Mouse (Mus musculus): Measurements from ENCODE around the gene Cer1. TPM values are rescaled to one million over a fixed set of nuclear protein-coding genes. Genes with fewer than 3 reads are reported as not detected.

The Cer1 gene
- polyA plus RNA-seq, 1 experiment from 2014 or later, result not detected

DNA sequence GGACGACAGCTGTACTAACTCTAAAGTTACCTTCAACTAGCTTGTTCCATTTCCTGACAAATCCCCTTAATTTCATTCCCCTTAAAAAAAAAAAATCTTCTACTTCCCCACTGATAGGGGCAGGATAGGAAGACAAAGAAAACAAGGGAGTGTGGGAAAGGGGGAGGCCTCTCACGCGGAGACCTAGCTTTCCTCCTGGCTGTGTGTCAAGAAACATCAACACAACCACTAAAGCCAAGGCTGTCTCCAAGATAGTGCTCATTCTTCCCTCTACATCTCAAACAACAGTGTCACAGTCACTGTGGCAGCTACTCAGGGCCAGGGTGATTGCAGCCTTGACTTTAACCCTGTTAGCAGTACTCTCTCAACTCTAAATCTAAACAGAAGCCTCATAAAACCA is 24.4 kb downstream of the Cer1 start:
- Histone ChIP-seq H3K4me3 (ENCODE audit: low read depth, low read length) (no peak overlapping the region), H3K9me3 (ENCODE audit: low read length) (no peaks in the 10 kb centered on the region), H3K4me2 (replicated peaks; ENCODE audit: low read depth, low read length) (no peak overlapping the region), H3K4me1 (ENCODE audit: insufficient read depth, low read depth, low read length) (no peaks in the 10 kb centered on the region), H3K27ac (ENCODE audit: low read length) (no peak overlapping the region), H3K27me3 (replicated peaks; ENCODE audit: insufficient read depth, low read length) (no peaks in the 10 kb centered on the region), H3K9ac (replicated peaks; ENCODE audit: low read depth) (no peak overlapping the region), H3K36me3 (ENCODE audit: insufficient read depth, low read length) (no peaks in the 10 kb centered on the region)
- no peak for TF ChIP-seq CTCF (IDR thresholded peaks at IDR 0.05)
- no peak for TF ChIP-seq EP300 (IDR thresholded peaks at IDR 0.05)
- no peak for ATAC-seq
- WGBS, result 43% methylated on average over 3 of the region's 3 CpGs
- no peak for DNase-seq (ENCODE audit: low spot score)

- Histone ChIP-seq H3K4me2 (replicated peaks; ENCODE audit: low read depth, low read length) (peak within 1 kb of the TSS; percentile 80), H3K27me3 (replicated peaks; ENCODE audit: insufficient read depth, low read length) (no peaks in the 10 kb centered on the region), H3K9ac (replicated peaks; ENCODE audit: low read depth) (peak within 1 kb of the TSS; percentile 73), H3K4me1 (ENCODE audit: insufficient read depth, low read depth, low read length) (no peaks in the 10 kb centered on the region), H3K36me3 (ENCODE audit: insufficient read depth, low read length) (no peaks in the 10 kb centered on the region), H3K4me3 (ENCODE audit: low read depth, low read length) (peak within 1 kb of the TSS; percentile 77), H3K27ac (ENCODE audit: low read length) (peak within 1 kb of the TSS; percentile 73), H3K9me3 (ENCODE audit: low read length) (no peaks in the 10 kb centered on the region)
- TF ChIP-seq CTCF (IDR thresholded peaks at IDR 0.05), result no peak
- TF ChIP-seq EP300 (IDR thresholded peaks at IDR 0.05), result no peak
- 1% methylated on average over 55 of the region's 82 CpGs for WGBS
- DNase-seq (ENCODE audit: low spot score) (peak; percentile 80), ATAC-seq (peak; percentile 94)
Measured at GRCm38 (mm10) chr4:82859131-82860125, 25.5 kb downstream of the Cer1 start, which contains the start of gene Zdhhc21. Zdhhc21 (minus strand) TSS chr4:82859958.

- H3K4me3 ChIP-seq (ENCODE audit: low read depth, low read length), result peak overlapping the region; percentile 77
- H3K27me3 ChIP-seq (replicated peaks; ENCODE audit: insufficient read depth, low read length), result no peaks in the 10 kb centered on the region
- no peaks in the 10 kb centered on the region for H3K9me3 ChIP-seq (ENCODE audit: low read length)
- peak overlapping the region; percentile 80 for H3K4me2 ChIP-seq (replicated peaks; ENCODE audit: low read depth, low read length)
- no peak for DNase-seq (ENCODE audit: low spot score)
- no peaks in the 10 kb centered on the region for H3K36me3 ChIP-seq (ENCODE audit: insufficient read depth, low read length)
- no peaks in the 10 kb centered on the region for H3K4me1 ChIP-seq (ENCODE audit: insufficient read depth, low read depth, low read length)
- TF ChIP-seq CTCF (IDR thresholded peaks at IDR 0.05), result no peak
- no peak for TF ChIP-seq EP300 (IDR thresholded peaks at IDR 0.05)
- 29% methylated on average over 4 of the region's 4 CpGs for WGBS
- H3K27ac ChIP-seq (ENCODE audit: low read length), result no peak overlapping the region
- ATAC-seq, result no peak
- H3K9ac ChIP-seq (replicated peaks; ENCODE audit: low read depth), result peak overlapping the region; percentile 73; the same call in 1 of the 2 replicates
Measured at GRCm38 (mm10) chr4:82858431-82859010, 26.4 kb downstream of the Cer1 start.

- Histone ChIP-seq H3K36me3 (ENCODE audit: insufficient read depth, low read length) (no peaks in the 10 kb centered on the region), H3K4me3 (ENCODE audit: low read depth, low read length) (no peak overlapping the region), H3K9ac (replicated peaks; ENCODE audit: low read depth) (no peak overlapping the region), H3K27me3 (replicated peaks; ENCODE audit: insufficient read depth, low read length) (no peaks in the 10 kb centered on the region), H3K9me3 (ENCODE audit: low read length) (no peaks in the 10 kb centered on the region), H3K4me2 (replicated peaks; ENCODE audit: low read depth, low read length) (no peak overlapping the region), H3K4me1 (ENCODE audit: insufficient read depth, low read depth, low read length) (no peaks in the 10 kb centered on the region), H3K27ac (ENCODE audit: low read length) (no peak overlapping the region)
- TF ChIP-seq EP300 (IDR thresholded peaks at IDR 0.05) (no peak), CTCF (IDR thresholded peaks at IDR 0.05) (no peak)
- DNase-seq (ENCODE audit: low spot score) (no peak), ATAC-seq (no peak)
- WGBS, result 77% methylated on average over 3 of the region's 3 CpGs
Measured at GRCm38 (mm10) chr4:82856986-82857385, 28.0 kb downstream of the Cer1 start.

GRCm38 (mm10) chr4:82853809-82854208 is 31.1 kb downstream of the Cer1 start:
- Histone ChIP-seq H3K9me3 (ENCODE audit: low read length) (no peaks in the 10 kb centered on the region), H3K27ac (ENCODE audit: low read length) (no peak overlapping the region), H3K4me1 (ENCODE audit: insufficient read depth, low read depth, low read length) (no peaks in the 10 kb centered on the region), H3K4me2 (replicated peaks; ENCODE audit: low read depth, low read length) (no peak overlapping the region), H3K27me3 (replicated peaks; ENCODE audit: insufficient read depth, low read length) (no peaks in the 10 kb centered on the region), H3K9ac (replicated peaks; ENCODE audit: low read depth) (no peak overlapping the region), H3K36me3 (ENCODE audit: insufficient read depth, low read length) (no peaks in the 10 kb centered on the region), H3K4me3 (ENCODE audit: low read depth, low read length) (no peak overlapping the region)
- TF ChIP-seq CTCF (IDR thresholded peaks at IDR 0.05) (no peak), EP300 (IDR thresholded peaks at IDR 0.05) (no peak)
- no peak for ATAC-seq
- no peak for DNase-seq (ENCODE audit: low spot score)
- 56% methylated on average over 2 of the region's 2 CpGs for WGBS

GRCm38 (mm10) chr4:82848552-82849234 is 36.3 kb downstream of the Cer1 start:
- no peak overlapping the region for H3K9ac ChIP-seq (replicated peaks; ENCODE audit: low read depth)
- ATAC-seq, result no peak
- TF ChIP-seq EP300 (IDR thresholded peaks at IDR 0.05) (no peak), CTCF (IDR thresholded peaks at IDR 0.05) (no peak)
- no peak overlapping the region for H3K27ac ChIP-seq (ENCODE audit: low read length)
- no peaks in the 10 kb centered on the region for H3K27me3 ChIP-seq (replicated peaks; ENCODE audit: insufficient read depth, low read length)
- DNase-seq (ENCODE audit: low spot score), result no peak
- peaks cover 3% of the 10 kb centered on the region; the same call in 1 of the 2 replicates for H3K36me3 ChIP-seq (ENCODE audit: insufficient read depth, low read length)
- no peaks in the 10 kb centered on the region for H3K4me1 ChIP-seq (ENCODE audit: insufficient read depth, low read depth, low read length)
- 58% methylated on average over 5 of the region's 5 CpGs for WGBS
- H3K4me2 ChIP-seq (replicated peaks; ENCODE audit: low read depth, low read length), result no peak overlapping the region
- H3K9me3 ChIP-seq (ENCODE audit: low read length), result no peaks in the 10 kb centered on the region
- H3K4me3 ChIP-seq (ENCODE audit: low read depth, low read length), result no peak overlapping the region

Data from lung, postnatal 0 days (tissue).